Mouse (Mus musculus) stomach, embryonic 16.5 days (tissue): ENCODE measurements at regions not wholly inside any gene's neighbourhood (a gene's known extent, or its start where the extent isn't known, plus 50 kb on each side); places are given as distances from the start of the nearest gene placed in this dataset.

Source experiments
- ATAC-seq: fragments of 200-750 bp; cut with Nextera tagmentation; 2 replicates; pipeline ENCODE4 v1.8.0; 2017; ENCODE audit warnings: moderate number of reproducible peaks, moderate TSS enrichment; ENCODE audit not compliant: insufficient read depth, low FRiP score
- H3K27ac ChIP-seq: fragments of 300-500 bp; sonication (generic); 2 replicates; pipeline ENCODE4 v1.5.1; 2014; ENCODE audit warnings: low read length
- H3K27me3 ChIP-seq: fragments of 300-500 bp; sonication (generic); 2 replicates; pipeline ENCODE4 v1.6.1; 2014; ENCODE audit warnings: low read length, control low read depth, mixed read lengths; ENCODE audit not compliant: control insufficient read depth, insufficient read depth
- H3K36me3 ChIP-seq: fragments of 300-500 bp; sonication (generic); 2 replicates; pipeline ENCODE4 v1.6.1; 2014; ENCODE audit warnings: low read length; ENCODE audit not compliant: control insufficient read depth, insufficient read depth
- H3K4me1 ChIP-seq: fragments of 300-500 bp; sonication (generic); 2 replicates; pipeline ENCODE4 v1.6.1; 2014; ENCODE audit warnings: low read length, control low read depth, mixed read lengths; ENCODE audit not compliant: control insufficient read depth, insufficient read depth
- H3K4me2 ChIP-seq: fragments of 300-500 bp; sonication (generic); 2 replicates; pipeline ENCODE4 v1.6.1; 2014; ENCODE audit warnings: low read depth, low read length, mixed read lengths
- H3K4me3 ChIP-seq: fragments of 300-500 bp; sonication (generic); replicated peaks from 2 replicates; pipeline ENCODE4 v1.5.1; 2014; ENCODE audit warnings: mild to moderate bottlenecking, low read length
- H3K9ac ChIP-seq: fragments of 300-500 bp; sonication (generic); 2 replicates; pipeline ENCODE4 v1.6.1; 2014; ENCODE audit warnings: low read length
- H3K9me3 ChIP-seq: fragments of 300-500 bp; sonication (generic); replicated peaks from 2 replicates; pipeline ENCODE4 v1.6.1; 2016; ENCODE audit warnings: low read length, control low read depth; ENCODE audit not compliant: control insufficient read depth
- WGBS: fragments of 180-500 bp; shearing (Covaris S2); extraction: QIAGEN DNeasy Blood & Tissue Kit; methylation state at CpG from one replicate; pipeline ENCODE4 v1.1.7; 2014; 5-methylcytosine and 5-hydroxymethylcytosine counted together

- Histone ChIP-seq H3K27me3 (no peaks in the 10 kb centered on the region), H3K4me3 (no peak overlapping the region), H3K9ac (no peak overlapping the region), H3K27ac (peak overlapping the region; percentile 83), H3K4me1 (peaks cover 22% of the 10 kb centered on the region), H3K36me3 (no peaks in the 10 kb centered on the region), H3K9me3 (no peaks in the 10 kb centered on the region), H3K4me2 (peak overlapping the region; percentile 14; the same call in 1 of the 2 replicates)
- ATAC-seq = peak; percentile 83
- 10% methylated on average over 12 of the region's 12 CpGs for WGBS
These were observed 90.4 kb upstream of the Gas1 start for GRCm38 (mm10) chr13:60267557-60267956.

- no peaks in the 10 kb centered on the region for H3K36me3 ChIP-seq
- peak overlapping the region; percentile 13; the same call in 1 of the 2 replicates for H3K4me2 ChIP-seq
- 75% methylated on average over 11 of the region's 11 CpGs for WGBS
- H3K9me3 ChIP-seq = no peaks in the 10 kb centered on the region
- ATAC-seq = no peak
- H3K4me1 ChIP-seq = peaks cover 18% of the 10 kb centered on the region
- no peaks in the 10 kb centered on the region for H3K27me3 ChIP-seq
- H3K27ac ChIP-seq = peak overlapping the region; percentile 83; the same call in 1 of the 2 replicates
- no peak overlapping the region for H3K4me3 ChIP-seq
- H3K9ac ChIP-seq = no peak overlapping the region
These were observed 91.1 kb upstream of the Gas1 start for GRCm38 (mm10) chr13:60268256-60268655.

- H3K27me3 ChIP-seq = no peaks in the 10 kb centered on the region
- H3K4me1 ChIP-seq = peaks cover 18% of the 10 kb centered on the region
- 68% methylated on average over 9 of the region's 9 CpGs for WGBS
- no peak for ATAC-seq
- H3K9ac ChIP-seq = no peak overlapping the region
- H3K4me3 ChIP-seq = no peak overlapping the region
- H3K4me2 ChIP-seq = no peak overlapping the region
- H3K27ac ChIP-seq = no peak overlapping the region
- no peaks in the 10 kb centered on the region for H3K9me3 ChIP-seq
- H3K36me3 ChIP-seq = no peaks in the 10 kb centered on the region
These were observed 92.3 kb upstream of the Gas1 start for GRCm38 (mm10) chr13:60269406-60269841.

- Histone ChIP-seq H3K27me3 (no peaks in the 10 kb centered on the region), H3K27ac (no peak overlapping the region), H3K9me3 (0 out of 2 replicates have a peak, but pooled peaks cover 5% of the 10 kb centered on the region), H3K4me3 (no peak overlapping the region), H3K9ac (no peak overlapping the region), H3K4me2 (no peak overlapping the region), H3K36me3 (no peaks in the 10 kb centered on the region), H3K4me1 (peaks cover 18% of the 10 kb centered on the region)
- ATAC-seq = no peak
- WGBS = 72% methylated on average over 5 of the region's 5 CpGs
These were observed 93.4 kb upstream of the Gas1 start for GRCm38 (mm10) chr13:60270526-60270925.

- no peak overlapping the region for H3K4me3 ChIP-seq
- 0 out of 2 replicates have a peak, but pooled peaks cover 5% of the 10 kb centered on the region for H3K9me3 ChIP-seq
- ATAC-seq = no peak; the same call in 1 of the 2 replicates
- no peaks in the 10 kb centered on the region for H3K36me3 ChIP-seq
- peaks cover 4% of the 10 kb centered on the region for H3K4me1 ChIP-seq
- H3K27ac ChIP-seq = peak overlapping the region; percentile 24; the same call in 1 of the 2 replicates
- no peak overlapping the region for H3K9ac ChIP-seq
- no peaks in the 10 kb centered on the region for H3K27me3 ChIP-seq
- WGBS = 73% methylated on average over 7 of the region's 7 CpGs
- no peak overlapping the region for H3K4me2 ChIP-seq
These were observed 96.2 kb upstream of the Gas1 start for GRCm38 (mm10) chr13:60273331-60273730.

- ATAC-seq = no peak
- Histone ChIP-seq H3K9me3 (no peaks in the 10 kb centered on the region), H3K4me2 (no peak overlapping the region), H3K27ac (no peak overlapping the region), H3K27me3 (no peaks in the 10 kb centered on the region), H3K9ac (no peak overlapping the region), H3K4me1 (peaks cover 17% of the 10 kb centered on the region), H3K36me3 (no peaks in the 10 kb centered on the region), H3K4me3 (no peak overlapping the region)
- WGBS = 55% methylated on average over 7 of the region's 7 CpGs
These were observed 105.5 kb upstream of the Gas1 start for GRCm38 (mm10) chr13:60282543-60283251.

- WGBS = 26% methylated on average over 11 of the region's 11 CpGs
- ATAC-seq = 0 out of 2 replicates have a peak, but pooled peaks have one; percentile 49
These were observed 109.5 kb upstream of the Gas1 start for GRCm38 (mm10) chr13:60286525-60287224.

GRCm38 (mm10) chr13:60289650-60290049 is 112.5 kb upstream of the Gas1 start:
- Histone ChIP-seq H3K9ac (no peak overlapping the region), H3K36me3 (no peaks in the 10 kb centered on the region), H3K27me3 (no peaks in the 10 kb centered on the region), H3K9me3 (no peaks in the 10 kb centered on the region), H3K27ac (no peak overlapping the region), H3K4me2 (no peak overlapping the region), H3K4me3 (no peak overlapping the region), H3K4me1 (peaks cover 5% of the 10 kb centered on the region)
- WGBS = 39% methylated on average over 3 of the region's 3 CpGs
- peak; percentile 60; the same call in 1 of the 2 replicates for ATAC-seq

More at GRCm38 (mm10) chr13:60286525-60287224, 109.5 kb upstream of the Gas1 start:
- Histone ChIP-seq H3K9me3 (no peaks in the 10 kb centered on the region), H3K4me1 (peaks cover 17% of the 10 kb centered on the region), H3K27me3 (no peaks in the 10 kb centered on the region), H3K9ac (no peak overlapping the region), H3K4me2 (no peak overlapping the region), H3K36me3 (no peaks in the 10 kb centered on the region), H3K27ac (no peak overlapping the region), H3K4me3 (no peak overlapping the region)

- H3K4me3 ChIP-seq = no peak overlapping the region
- no peaks in the 10 kb centered on the region for H3K36me3 ChIP-seq
- no peaks in the 10 kb centered on the region for H3K27me3 ChIP-seq
- H3K27ac ChIP-seq = no peak overlapping the region
- WGBS = 83% methylated on average over 4 of the region's 4 CpGs
- H3K4me2 ChIP-seq = no peak overlapping the region
- ATAC-seq = no peak
- no peak overlapping the region for H3K9ac ChIP-seq
- H3K9me3 ChIP-seq = no peaks in the 10 kb centered on the region
- H3K4me1 ChIP-seq = peaks cover 5% of the 10 kb centered on the region
These were observed 113.7 kb upstream of the Gas1 start for GRCm38 (mm10) chr13:60290820-60291219.
